Mouse (Mus musculus): ENCODE measurements at regions not wholly inside any gene's neighbourhood (a gene's known extent, or its start where the extent isn't known, plus 50 kb on each side); places are given as distances from the start of the nearest gene placed in this dataset.
A peak's percentile ranks its signal among the peaks of the same experiment; 100 is the strongest.

- Histone ChIP-seq H3K27me3 (replicated peaks) (no peaks in the 10 kb centered on the region), H3K9ac (no peak overlapping the region), H3K27ac (no peak overlapping the region), H3K4me2 (no peak overlapping the region), H3K9me3 (replicated peaks) (no peaks in the 10 kb centered on the region), H3K36me3 (no peaks in the 10 kb centered on the region), H3K4me1 (no peaks in the 10 kb centered on the region), H3K4me3 (no peak overlapping the region)
- no peak for ATAC-seq
- WGBS (ENCODE audit: insufficient replicate concordance), result 50% methylated on average over 4 of the region's 4 CpGs
Observed at GRCm38 (mm10) chr13:26517646-26518045, 252.3 kb downstream of the Hdgfl1 start.

GRCm38 (mm10) chr13:26510448-26510847 lies 259.5 kb downstream of the Hdgfl1 start:
- Histone ChIP-seq H3K4me1 (no peaks in the 10 kb centered on the region), H3K36me3 (no peaks in the 10 kb centered on the region), H3K27me3 (replicated peaks) (no peaks in the 10 kb centered on the region), H3K4me2 (no peak overlapping the region), H3K9ac (no peak overlapping the region), H3K9me3 (replicated peaks) (no peaks in the 10 kb centered on the region), H3K27ac (no peak overlapping the region), H3K4me3 (no peak overlapping the region)
- ATAC-seq, result no peak
- WGBS (ENCODE audit: insufficient replicate concordance), result 48% methylated on average over 4 of the region's 4 CpGs

- H3K36me3 ChIP-seq, result no peaks in the 10 kb centered on the region
- H3K9me3 ChIP-seq (replicated peaks), result no peaks in the 10 kb centered on the region
- WGBS (ENCODE audit: insufficient replicate concordance), result 71% methylated on average over 3 of the region's 3 CpGs
- H3K27me3 ChIP-seq (replicated peaks), result no peaks in the 10 kb centered on the region
- H3K27ac ChIP-seq, result no peak overlapping the region
- no peak overlapping the region for H3K4me2 ChIP-seq
- ATAC-seq, result no peak
- no peak overlapping the region for H3K9ac ChIP-seq
- H3K4me1 ChIP-seq, result no peaks in the 10 kb centered on the region
- no peak overlapping the region for H3K4me3 ChIP-seq
Observed at GRCm38 (mm10) chr13:26509841-26510240, 260.1 kb downstream of the Hdgfl1 start.

- ATAC-seq, result no peak
- H3K27ac ChIP-seq, result no peak overlapping the region
- H3K36me3 ChIP-seq, result no peaks in the 10 kb centered on the region
- WGBS (ENCODE audit: insufficient replicate concordance), result 80% methylated on average over 1 of the region's 1 CpGs
- no peaks in the 10 kb centered on the region for H3K9me3 ChIP-seq (replicated peaks)
- H3K4me3 ChIP-seq, result no peak overlapping the region
- no peaks in the 10 kb centered on the region for H3K27me3 ChIP-seq (replicated peaks)
- no peak overlapping the region for H3K4me2 ChIP-seq
- H3K9ac ChIP-seq, result no peak overlapping the region
- H3K4me1 ChIP-seq, result no peaks in the 10 kb centered on the region
Observed at GRCm38 (mm10) chr13:26503744-26504143, 266.2 kb downstream of the Hdgfl1 start.

- no peaks in the 10 kb centered on the region for H3K27me3 ChIP-seq (replicated peaks)
- 48% methylated on average over 2 of the region's 2 CpGs for WGBS (ENCODE audit: insufficient replicate concordance)
- H3K4me3 ChIP-seq, result no peak overlapping the region
- no peak for ATAC-seq
- H3K36me3 ChIP-seq, result no peaks in the 10 kb centered on the region
- H3K27ac ChIP-seq, result no peak overlapping the region
- H3K9ac ChIP-seq, result no peak overlapping the region
- no peak overlapping the region for H3K4me2 ChIP-seq
- H3K4me1 ChIP-seq, result no peaks in the 10 kb centered on the region
- H3K9me3 ChIP-seq (replicated peaks), result no peaks in the 10 kb centered on the region
Observed at GRCm38 (mm10) chr13:26497086-26497485, 272.9 kb downstream of the Hdgfl1 start.

- H3K9ac ChIP-seq, result no peak overlapping the region
- no peak overlapping the region for H3K4me2 ChIP-seq
- no peaks in the 10 kb centered on the region for H3K27me3 ChIP-seq (replicated peaks)
- H3K9me3 ChIP-seq (replicated peaks), result no peaks in the 10 kb centered on the region
- no peak overlapping the region for H3K27ac ChIP-seq
- no peaks in the 10 kb centered on the region for H3K36me3 ChIP-seq
- no peak overlapping the region for H3K4me3 ChIP-seq
- H3K4me1 ChIP-seq, result no peaks in the 10 kb centered on the region
- ATAC-seq, result no peak
Observed at GRCm38 (mm10) chr13:26495871-26496270, 274.1 kb downstream of the Hdgfl1 start.

GRCm38 (mm10) chr13:26469343-26469742 lies 300.6 kb downstream of the Hdgfl1 start:
- no peaks in the 10 kb centered on the region for H3K4me1 ChIP-seq
- no peaks in the 10 kb centered on the region for H3K27me3 ChIP-seq (replicated peaks)
- H3K4me3 ChIP-seq, result no peak overlapping the region
- H3K27ac ChIP-seq, result no peak overlapping the region
- H3K9ac ChIP-seq, result no peak overlapping the region
- 52% methylated on average over 3 of the region's 3 CpGs for WGBS (ENCODE audit: insufficient replicate concordance)
- H3K36me3 ChIP-seq, result no peaks in the 10 kb centered on the region
- H3K4me2 ChIP-seq, result no peak overlapping the region
- no peaks in the 10 kb centered on the region for H3K9me3 ChIP-seq (replicated peaks)
- ATAC-seq, result no peak

GRCm38 (mm10) chr13:26467526-26467925 lies 302.4 kb downstream of the Hdgfl1 start:
- Histone ChIP-seq H3K4me1 (no peaks in the 10 kb centered on the region), H3K4me3 (no peak overlapping the region), H3K4me2 (no peak overlapping the region), H3K9me3 (replicated peaks) (no peaks in the 10 kb centered on the region), H3K27ac (no peak overlapping the region), H3K27me3 (replicated peaks) (no peaks in the 10 kb centered on the region), H3K36me3 (no peaks in the 10 kb centered on the region), H3K9ac (no peak overlapping the region)
- ATAC-seq, result no peak

- H3K9me3 ChIP-seq (replicated peaks), result no peaks in the 10 kb centered on the region
- 36% methylated on average over 2 of the region's 2 CpGs for WGBS (ENCODE audit: insufficient replicate concordance)
- no peak overlapping the region for H3K4me3 ChIP-seq
- H3K4me2 ChIP-seq, result no peak overlapping the region
- H3K9ac ChIP-seq, result no peak overlapping the region
- H3K36me3 ChIP-seq, result no peaks in the 10 kb centered on the region
- no peaks in the 10 kb centered on the region for H3K4me1 ChIP-seq
- H3K27me3 ChIP-seq (replicated peaks), result no peaks in the 10 kb centered on the region
- ATAC-seq, result no peak
- no peak overlapping the region for H3K27ac ChIP-seq
Observed at GRCm38 (mm10) chr13:26464523-26464922, 305.4 kb downstream of the Hdgfl1 start.

GRCm38 (mm10) chr13:26464096-26464495 lies 305.9 kb downstream of the Hdgfl1 start:
- Histone ChIP-seq H3K4me3 (no peak overlapping the region), H3K36me3 (no peaks in the 10 kb centered on the region), H3K9me3 (replicated peaks) (no peaks in the 10 kb centered on the region), H3K4me1 (no peaks in the 10 kb centered on the region), H3K27me3 (replicated peaks) (no peaks in the 10 kb centered on the region), H3K4me2 (no peak overlapping the region), H3K27ac (no peak overlapping the region), H3K9ac (no peak overlapping the region)
- no peak for ATAC-seq

- no peak for ATAC-seq
- Histone ChIP-seq H3K4me2 (no peak overlapping the region), H3K4me3 (no peak overlapping the region), H3K4me1 (no peaks in the 10 kb centered on the region), H3K36me3 (no peaks in the 10 kb centered on the region), H3K27me3 (replicated peaks) (no peaks in the 10 kb centered on the region), H3K9ac (no peak overlapping the region), H3K9me3 (replicated peaks) (no peaks in the 10 kb centered on the region), H3K27ac (no peak overlapping the region)
- 54% methylated on average over 4 of the region's 4 CpGs for WGBS (ENCODE audit: insufficient replicate concordance)
Observed at GRCm38 (mm10) chr13:26457487-26458253, 312.3 kb downstream of the Hdgfl1 start.

- Histone ChIP-seq H3K9me3 (replicated peaks) (no peaks in the 10 kb centered on the region), H3K36me3 (no peaks in the 10 kb centered on the region), H3K9ac (no peak overlapping the region), H3K4me1 (no peaks in the 10 kb centered on the region), H3K4me3 (no peak overlapping the region), H3K27me3 (replicated peaks) (no peaks in the 10 kb centered on the region), H3K27ac (no peak overlapping the region), H3K4me2 (no peak overlapping the region)
- ATAC-seq, result peak; percentile 84
- WGBS (ENCODE audit: insufficient replicate concordance), result 40% methylated on average over 4 of the region's 4 CpGs
Observed at GRCm38 (mm10) chr13:26426639-26427038, 343.3 kb downstream of the Hdgfl1 start.

- Histone ChIP-seq H3K4me3 (no peak overlapping the region), H3K4me2 (no peak overlapping the region), H3K36me3 (no peaks in the 10 kb centered on the region), H3K9me3 (replicated peaks) (no peaks in the 10 kb centered on the region), H3K4me1 (no peaks in the 10 kb centered on the region), H3K27ac (no peak overlapping the region), H3K9ac (no peak overlapping the region), H3K27me3 (replicated peaks) (no peaks in the 10 kb centered on the region)
- ATAC-seq, result no peak
- WGBS (ENCODE audit: insufficient replicate concordance), result 74% methylated on average over 1 of the region's 1 CpGs
Observed at GRCm38 (mm10) chr13:26424513-26424912, 345.5 kb downstream of the Hdgfl1 start.
